Mouse (Mus musculus): Measurements from ENCODE around the gene Ifi27l2b. TPM values are rescaled to one million over a fixed set of nuclear protein-coding genes. Genes with fewer than 3 reads are reported as not detected.

Ifi27l2b gene
- polyA plus RNA-seq (2014; fragmentation: Illumina TruSeq; extraction: RNeasy Lipid Tissue Mini Kit (QIAGEN cat#74804); ENCODE audit: low read depth, low replicate concordance) = 0.20 TPM

GRCm38 (mm10) chr12:103457140-103457539, at the start of gene Ifi27l2b:
Ifi27l2b (minus strand) TSS chr12:103457223.

GRCm38 (mm10) chr12:103443524-103443923, 13.5 kb downstream of the Ifi27l2b start, which contains the start of gene Ifi27l2a:
Ifi27l2a (minus strand) TSS chr12:103443680.

GRCm38 (mm10) chr12:103433986-103434731, 22.9 kb downstream of the Ifi27l2b start, which contains the start of gene Ifi27:
Ifi27 (plus strand) TSS chr12:103434211.

GRCm38 (mm10) chr12:103425729-103426470, 31.1 kb downstream of the Ifi27l2b start, which contains the start of gene Ddx24:
Ddx24 (minus strand) TSS chr12:103425830.

GRCm38 (mm10) chr12:103407720-103408119, 49.3 kb downstream of the Ifi27l2b start, which contains the start of gene 9330161L09Rik:
9330161L09Rik (minus strand) TSS chr12:103407820.

Other genes starting within 250 kb of the Ifi27l2b start
- gene Prima1, start 215.1 kb downstream of the Ifi27l2b start, polyA plus RNA-seq (2014; fragmentation: Illumina TruSeq; extraction: RNeasy Lipid Tissue Mini Kit (QIAGEN cat#74804); ENCODE audit: low read depth, low replicate concordance) = not detected
- gene Fam181a, start 146.2 kb downstream of the Ifi27l2b start, polyA plus RNA-seq (2014; fragmentation: Illumina TruSeq; extraction: RNeasy Lipid Tissue Mini Kit (QIAGEN cat#74804); ENCODE audit: low read depth, low replicate concordance) = 0.34 TPM
- not detected for gene Asb2, start 101.2 kb downstream of the Ifi27l2b start, polyA plus RNA-seq (2014; fragmentation: Illumina TruSeq; extraction: RNeasy Lipid Tissue Mini Kit (QIAGEN cat#74804); ENCODE audit: low read depth, low replicate concordance)
- gene Otub2, start 68.5 kb downstream of the Ifi27l2b start, polyA plus RNA-seq (2014; fragmentation: Illumina TruSeq; extraction: RNeasy Lipid Tissue Mini Kit (QIAGEN cat#74804); ENCODE audit: low read depth, low replicate concordance) = 347 TPM
- not detected for gene 9330161L09Rik, start 49.4 kb downstream of the Ifi27l2b start, polyA plus RNA-seq (2014; fragmentation: Illumina TruSeq; extraction: RNeasy Lipid Tissue Mini Kit (QIAGEN cat#74804); ENCODE audit: low read depth, low replicate concordance)
- gene Ddx24, start 31.4 kb downstream of the Ifi27l2b start, polyA plus RNA-seq (2014; fragmentation: Illumina TruSeq; extraction: RNeasy Lipid Tissue Mini Kit (QIAGEN cat#74804); ENCODE audit: low read depth, low replicate concordance) = 48.6 TPM
- gene Ifi27, start 23.0 kb downstream of the Ifi27l2b start, polyA plus RNA-seq (2014; fragmentation: Illumina TruSeq; extraction: RNeasy Lipid Tissue Mini Kit (QIAGEN cat#74804); ENCODE audit: low read depth, low replicate concordance) = 15.2 TPM
- gene Ifi27l2a, start 13.5 kb downstream of the Ifi27l2b start, polyA plus RNA-seq (2014; fragmentation: Illumina TruSeq; extraction: RNeasy Lipid Tissue Mini Kit (QIAGEN cat#74804); ENCODE audit: low read depth, low replicate concordance) = not detected
- gene Ppp4r4, start 75.1 kb upstream of the Ifi27l2b start, polyA plus RNA-seq (2014; fragmentation: Illumina TruSeq; extraction: RNeasy Lipid Tissue Mini Kit (QIAGEN cat#74804); ENCODE audit: low read depth, low replicate concordance) = 103 TPM
- gene Serpina10, start 174.2 kb upstream of the Ifi27l2b start, polyA plus RNA-seq (2014; fragmentation: Illumina TruSeq; extraction: RNeasy Lipid Tissue Mini Kit (QIAGEN cat#74804); ENCODE audit: low read depth, low replicate concordance) = not detected
- gene Serpina6, start 200.0 kb upstream of the Ifi27l2b start, polyA plus RNA-seq (2014; fragmentation: Illumina TruSeq; extraction: RNeasy Lipid Tissue Mini Kit (QIAGEN cat#74804); ENCODE audit: low read depth, low replicate concordance) = 0.13 TPM
- 3.0 TPM for gene Serpina16, start 218.9 kb upstream of the Ifi27l2b start, polyA plus RNA-seq (2014; fragmentation: Illumina TruSeq; extraction: RNeasy Lipid Tissue Mini Kit (QIAGEN cat#74804); ENCODE audit: low read depth, low replicate concordance)
- 3.1 TPM for gene Serpina1f, start 238.3 kb upstream of the Ifi27l2b start, polyA plus RNA-seq (2014; fragmentation: Illumina TruSeq; extraction: RNeasy Lipid Tissue Mini Kit (QIAGEN cat#74804); ENCODE audit: low read depth, low replicate concordance)

Data from testis, adult 10 weeks (tissue).